Mouse (Mus musculus) kidney, embryonic 16.5 days (tissue): ENCODE measurements at regions not wholly inside any gene's neighbourhood (a gene's known extent, or its start where the extent isn't known, plus 50 kb on each side); places are given as distances from the start of the nearest gene placed in this dataset.

Source experiments
- ATAC-seq: fragments of 200-750 bp; cut with Nextera tagmentation; 2 replicates; pipeline ENCODE4 v1.8.0; 2017; ENCODE audit warnings: moderate TSS enrichment; ENCODE audit not compliant: low FRiP score, low TSS enrichment
- H3K27ac ChIP-seq: fragments of 300-500 bp; sonication (generic); 2 replicates; pipeline ENCODE4 v1.5.1; 2014; ENCODE audit warnings: low read length
- H3K27me3 ChIP-seq: fragments of 300-500 bp; sonication (generic); 2 replicates; pipeline ENCODE4 v1.6.1; 2014; ENCODE audit warnings: low read length, control low read depth, mixed read lengths; ENCODE audit not compliant: insufficient read depth
- H3K36me3 ChIP-seq: fragments of 300-500 bp; sonication (generic); 2 replicates; pipeline ENCODE4 v1.6.1; 2014; ENCODE audit warnings: low read length, control low read depth, mixed read lengths; ENCODE audit not compliant: insufficient read depth
- H3K4me1 ChIP-seq: fragments of 300-500 bp; sonication (generic); 2 replicates; pipeline ENCODE4 v1.6.1; 2014; ENCODE audit warnings: low read length, control low read depth, mixed read lengths; ENCODE audit not compliant: insufficient read depth
- H3K4me2 ChIP-seq: fragments of 300-500 bp; sonication (generic); replicated peaks from 2 replicates; pipeline ENCODE4 v1.6.1; 2014; ENCODE audit warnings: low read depth, low read length
- H3K4me3 ChIP-seq: fragments of 300-500 bp; sonication (generic); 2 replicates; pipeline ENCODE4 v1.5.1; 2014; ENCODE audit warnings: mild to moderate bottlenecking, low read length
- H3K9ac ChIP-seq: fragments of 300-500 bp; sonication (generic); replicated peaks from 2 replicates; pipeline ENCODE4 v1.6.1; 2014; ENCODE audit warnings: low read length
- H3K9me3 ChIP-seq: fragments of 300-500 bp; sonication (generic); 2 replicates; pipeline ENCODE4 v1.6.1; 2016; ENCODE audit warnings: low read length, control low read depth
- WGBS: fragments of 180-500 bp; shearing (Covaris S2); extraction: QIAGEN DNeasy Blood & Tissue Kit; methylation state at CpG from one replicate; pipeline ENCODE4 v1.1.7; 2014; 5-methylcytosine and 5-hydroxymethylcytosine counted together

DNA sequence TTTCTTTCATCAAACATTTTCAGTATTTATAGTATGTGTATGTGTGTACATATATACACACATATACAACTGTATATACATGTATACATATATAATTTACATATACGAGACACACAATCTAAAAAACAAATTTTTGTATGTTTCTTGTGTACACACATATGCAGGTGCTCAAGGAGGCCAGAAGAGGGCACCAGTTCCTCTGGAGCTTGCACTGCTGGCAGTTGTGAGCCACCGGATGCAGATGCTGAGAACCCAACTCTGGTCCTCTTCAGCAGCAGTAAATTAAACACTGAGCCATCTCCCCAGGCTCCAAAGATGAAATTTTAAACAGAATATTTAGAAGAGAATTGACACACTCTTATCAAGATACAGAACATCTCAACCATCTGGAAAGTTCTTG lies 67.4 kb upstream of the Stard3nl start:
- 92% methylated on average over 2 of the region's 2 CpGs for WGBS
- Histone ChIP-seq H3K9me3 (no peaks in the 10 kb centered on the region), H3K4me2 (no peak overlapping the region), H3K36me3 (no peaks in the 10 kb centered on the region), H3K27me3 (no peaks in the 10 kb centered on the region), H3K4me3 (no peak overlapping the region), H3K4me1 (0 out of 2 replicates have a peak, but pooled peaks cover 4% of the 10 kb centered on the region), H3K9ac (no peak overlapping the region), H3K27ac (no peak overlapping the region)
- no peak for ATAC-seq

DNA sequence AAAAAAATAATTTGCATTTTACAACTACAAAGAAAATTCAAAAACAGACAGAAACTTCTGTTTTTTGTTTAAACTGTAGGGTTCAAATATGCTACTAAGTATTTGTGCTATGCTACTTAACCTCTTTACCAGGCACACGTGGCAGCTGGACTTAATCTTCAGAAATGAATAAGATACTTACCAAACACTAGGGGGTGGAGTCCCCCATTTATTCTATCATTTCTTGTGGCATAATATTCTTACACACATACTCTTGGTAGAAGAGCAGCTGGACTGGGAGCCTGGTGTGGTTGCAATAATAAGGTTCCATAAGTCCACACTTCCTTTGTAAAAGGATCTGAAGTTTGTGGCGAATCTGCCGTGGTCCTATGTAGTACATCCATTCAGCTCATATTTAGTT lies 53.8 kb upstream of the Stard3nl start:
- H3K27ac ChIP-seq = no peak overlapping the region
- H3K27me3 ChIP-seq = no peaks in the 10 kb centered on the region
- no peak overlapping the region for H3K9ac ChIP-seq
- H3K9me3 ChIP-seq = no peaks in the 10 kb centered on the region
- no peaks in the 10 kb centered on the region for H3K36me3 ChIP-seq
- H3K4me1 ChIP-seq = no peaks in the 10 kb centered on the region
- no peak overlapping the region for H3K4me2 ChIP-seq
- no peak for ATAC-seq
- WGBS = 79% methylated on average over 3 of the region's 3 CpGs
- H3K4me3 ChIP-seq = no peak overlapping the region
